Mouse (Mus musculus) CH12.LX (cell line): ENCODE data around the gene Adora1.

Source experiments
- CTCF ChIP-seq, 2 experiments: IDR thresholded peaks in 1 of 2; conservative IDR thresholded peaks in 1 of 2; 2 replicates each; pipeline ENCODE4 v1.5.1; 2011 to 2012; ENCODE audit warnings: low read depth in 2 of 2, low read length in 2 of 2, improper control_type of control experiment in 1 of 2, inconsistent platforms in 1 of 2, mild to moderate bottlenecking in 1 of 2, moderate library complexity in 1 of 2
- EP300 ChIP-seq: IDR thresholded peaks from 2 replicates; pipeline ENCODE4 v1.6.1; 2011; ENCODE audit warnings: low read length, improper control_type of control experiment
- HCFC1 ChIP-seq: IDR thresholded peaks from 2 replicates; pipeline ENCODE4 v1.6.1; 2012; ENCODE audit warnings: low read depth, mild to moderate bottlenecking, inconsistent platforms, low read length, improper control_type of control experiment
- KAT2A ChIP-seq: IDR thresholded peaks from 2 replicates; pipeline ENCODE4 v1.6.1; 2012; ENCODE audit warnings: low read length, improper control_type of control experiment, inconsistent platforms; ENCODE audit not compliant: insufficient replicate concordance
- NRF1 ChIP-seq: IDR thresholded peaks from 2 replicates; pipeline ENCODE4 v1.6.1; 2014; ENCODE audit warnings: low read depth, mild to moderate bottlenecking, inconsistent platforms, low read length, improper control_type of control experiment, moderate library complexity
- USF2 ChIP-seq: conservative IDR thresholded peaks from 2 replicates; pipeline ENCODE4 v1.6.1; 2011; ENCODE audit warnings: low read depth, low read length, improper control_type of control experiment

DNA sequence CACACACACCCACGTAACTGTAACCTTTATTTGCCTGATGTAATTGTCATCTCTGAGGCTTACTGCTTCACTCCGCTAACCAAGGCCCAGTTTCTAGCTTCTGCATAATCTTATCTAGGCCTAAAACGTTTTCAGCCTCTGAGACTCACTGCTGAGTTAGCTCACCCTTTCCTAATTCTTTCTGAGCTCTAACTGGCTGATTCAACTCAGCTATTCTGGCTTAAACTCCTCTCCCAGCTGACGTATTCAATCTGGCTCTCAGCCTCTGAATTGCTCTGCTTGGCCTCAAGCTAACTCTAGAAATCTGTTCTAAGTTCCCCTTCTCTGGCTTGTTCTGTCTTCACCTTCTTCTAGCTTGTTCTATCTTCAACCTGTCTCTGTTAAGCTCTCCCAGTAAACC is 11.4 kb upstream of the Adora1 start:
- TF ChIP-seq EP300 (no peak), HCFC1 (no peak), NRF1 (no peak), CTCF (conservative IDR thresholded peaks at IDR 0.05 in 1 of 2, IDR thresholded peaks at IDR 0.05 in 1 of 2; ENCODE audit: low read depth in 2 of 2, low read length in 2 of 2) (no peak), USF2 (no peak), KAT2A (no peak)
